Mouse (Mus musculus): ENCODE measurements around the gene Sfmbt1. TPM values are rescaled to one million over a fixed set of nuclear protein-coding genes. Genes with fewer than 3 reads are reported as not detected.

The Sfmbt1 gene
- polyA plus RNA-seq, 1 experiment from 2014 or later, result 19.7 TPM

GRCm38 (mm10) chr14:30870206-30871147 is 155.8 kb downstream of the Sfmbt1 start:
- Histone ChIP-seq H3K36me3 (ENCODE audit: control insufficient read depth, insufficient read depth, low read length) (peaks cover 29% of the 10 kb centered on the region), H3K4me3 (ENCODE audit: low read depth, low read length) (no peak overlapping the region), H3K4me2 (ENCODE audit: low read length) (no peak overlapping the region), H3K4me1 (ENCODE audit: control insufficient read depth, insufficient read depth, low read length) (no peaks in the 10 kb centered on the region), H3K9ac (ENCODE audit: low read length) (no peak overlapping the region), H3K27ac (ENCODE audit: low read depth, low read length) (no peak overlapping the region), H3K27me3 (replicated peaks; ENCODE audit: control insufficient read depth, insufficient read depth, low read length) (no peaks in the 10 kb centered on the region), H3K9me3 (replicated peaks; ENCODE audit: control insufficient read depth, low read length) (no peaks in the 10 kb centered on the region)
- WGBS, result 90% methylated on average over 25 of the region's 25 CpGs
- DNase-seq (ENCODE audit: low spot score), result no peak
- ATAC-seq, result no peak

Other genes starting within 250 kb of the Sfmbt1 start
- gene Dcp1a, start 235.3 kb upstream of the Sfmbt1 start, polyA plus RNA-seq (2014; fragmentation: Nextera tagmentation; extraction: Ambion mirVana), result 12.3 and 14.9 TPM in 2 replicates
- gene Cacna1d, start 223.4 kb upstream of the Sfmbt1 start, polyA plus RNA-seq (2014; fragmentation: Nextera tagmentation; extraction: Ambion mirVana), result 4.3 and 5.9 TPM in 2 replicates
- gene Tkt, start 166.5 kb upstream of the Sfmbt1 start, polyA plus RNA-seq (2014; fragmentation: Nextera tagmentation; extraction: Ambion mirVana), result 134 and 154 TPM in 2 replicates
- gene Prkcd, start 88.6 kb upstream of the Sfmbt1 start, polyA plus RNA-seq (2014; fragmentation: Nextera tagmentation; extraction: Ambion mirVana), result 17.9 and 19.5 TPM in 2 replicates
- 6.0 and 6.7 TPM in 2 replicates for gene Rft1, start 60.5 kb upstream of the Sfmbt1 start, polyA plus RNA-seq (2014; fragmentation: Nextera tagmentation; extraction: Ambion mirVana)
- gene Tmem110, start 110.7 kb downstream of the Sfmbt1 start, polyA plus RNA-seq (2014; fragmentation: Nextera tagmentation; extraction: Ambion mirVana), result 15.6 and 16.4 TPM in 2 replicates
- 0.74 and 1.0 TPM in 2 replicates for gene Mustn1, start 164.4 kb downstream of the Sfmbt1 start, polyA plus RNA-seq (2014; fragmentation: Nextera tagmentation; extraction: Ambion mirVana)
- not detected in 2 replicates for gene Itih4, start 171.6 kb downstream of the Sfmbt1 start, polyA plus RNA-seq (2014; fragmentation: Nextera tagmentation; extraction: Ambion mirVana)
- gene Itih3, start 208.9 kb downstream of the Sfmbt1 start, polyA plus RNA-seq (2014; fragmentation: Nextera tagmentation; extraction: Ambion mirVana), result 0.19 and 0.62 TPM in 2 replicates
- gene Itih1, start 228.4 kb downstream of the Sfmbt1 start, polyA plus RNA-seq (2014; fragmentation: Nextera tagmentation; extraction: Ambion mirVana), result not detected in 2 replicates
- 11.2 and 15.0 TPM in 2 replicates for gene Nek4, start 236.5 kb downstream of the Sfmbt1 start, polyA plus RNA-seq (2014; fragmentation: Nextera tagmentation; extraction: Ambion mirVana)

Measured in forebrain, embryonic 14.5 days (tissue).